Mouse (Mus musculus) heart, postnatal 10 days (tissue): ENCODE results near the gene Secisbp2l. TPM values are rescaled to one million over a fixed set of nuclear protein-coding genes. Genes with fewer than 3 reads are reported as not detected.

ENCODE experiments used
- DNase-seq, 2 experiments: peaks; one replicate each; pipeline ENCODE4 v3.0.0; 2021
- intact Hi-C: fragments of 180-260 bp; cut with DNase I; formaldehyde crosslinking; loops from one replicate; pipeline ENCODE4 v1.15.1; 2025
- total RNA-seq, 2 experiments: library from RNA; stranded (reverse); gene quantifications; 2 replicates each; pipeline ENCODE4 v1.2.3; 2021

Secisbp2l gene
- total RNA-seq, 2 experiments from 2014 or later = 35.2 to 35.9 TPM

- intact Hi-C loops = loop anchor here (2.0 kb wide), 1 partner anchor 51 kb away; the partner anchor contains the start of gene Eid1
- peak; percentile 67 to 72 for DNase-seq
Observed at GRCm38 (mm10) chr2:125723408-125724085, 59.1 kb downstream of the Secisbp2l start.

- no peak for DNase-seq
- intact Hi-C loops = no loop called here
Observed at GRCm38 (mm10) chr2:125723086-125723407, 59.6 kb downstream of the Secisbp2l start.

GRCm38 (mm10) chr2:125716599-125716998 is 66.1 kb downstream of the Secisbp2l start:
- intact Hi-C loops = no loop called here
- no peak for DNase-seq

GRCm38 (mm10) chr2:125706510-125706921 is 76.2 kb downstream of the Secisbp2l start:
- intact Hi-C loops = no loop called here
- DNase-seq = no peak

GRCm38 (mm10) chr2:125704907-125705631 is 77.6 kb downstream of the Secisbp2l start:
- DNase-seq = no peak
- intact Hi-C loops = no loop called here

GRCm38 (mm10) chr2:125702851-125703250 is 79.8 kb downstream of the Secisbp2l start:
- no peak for DNase-seq
- intact Hi-C loops = no loop called here

- no peak for DNase-seq
- intact Hi-C loops = no loop called here
Observed at GRCm38 (mm10) chr2:125701606-125702005, 81.1 kb downstream of the Secisbp2l start.

- intact Hi-C loops = no loop called here
Observed at GRCm38 (mm10) chr2:125696219-125696618, 86.5 kb downstream of the Secisbp2l start.

GRCm38 (mm10) chr2:125694798-125695197 is 87.9 kb downstream of the Secisbp2l start:
- DNase-seq = no peak
- intact Hi-C loops = no loop called here

More at GRCm38 (mm10) chr2:125696219-125696618, 86.5 kb downstream of the Secisbp2l start:
- DNase-seq = peak; percentile 64 to 71

GRCm38 (mm10) chr2:125692010-125692409 is 90.7 kb downstream of the Secisbp2l start:
- DNase-seq = no peak
- intact Hi-C loops = no loop called here

Other genes starting within 250 kb of the Secisbp2l start
- 1 to 10 TPM; 2.3 to 2.4 TPM for gene Cep152, start 157.8 kb downstream of the Secisbp2l start, total RNA-seq
- 10 to 100 TPM; 73.4 to 85.2 TPM for gene Eid1, start 109.8 kb downstream of the Secisbp2l start, total RNA-seq
- gene Shc4, start 58.7 kb downstream of the Secisbp2l start, total RNA-seq = under 1 TPM; 0.77 TPM
- 10 to 100 TPM; 17.5 to 19.2 TPM for gene Galk2, start 76.2 kb upstream of the Secisbp2l start, total RNA-seq
- gene Cops2, start 76.3 kb upstream of the Secisbp2l start, total RNA-seq = 10 to 100 TPM; 82.8 to 85.5 TPM